Mouse (Mus musculus) frontal cortex, postnatal 14 days (tissue): ENCODE measurements at regions not wholly inside any gene's neighbourhood (a gene's known extent, or its start where the extent isn't known, plus 50 kb on each side); places are given as distances from the start of the nearest gene placed in this dataset.
"Not testable (repeated sequence)": the region's sequence is repeated elsewhere in the genome, so short reads cannot be mapped to it uniquely, and the experiment has no call there.

Experiments used
- DNase-seq, 2 experiments: peaks; one replicate each; pipeline ENCODE4 v3.0.0; 2022; ENCODE audit warnings: low spot score in 2 of 2

GRCm38 (mm10) chr2:114454901-114455300, 199.9 kb downstream of the Dph6 start:
- DNase-seq = no peak

GRCm38 (mm10) chr2:114450185-114450584, 204.6 kb downstream of the Dph6 start:
- no peak for DNase-seq

- DNase-seq = no peak
Observed at GRCm38 (mm10) chr2:114443801-114444200, 211.0 kb downstream of the Dph6 start.

- no peak for DNase-seq
Observed at GRCm38 (mm10) chr2:114440943-114441342, 213.8 kb downstream of the Dph6 start.

- no peak for DNase-seq
Observed at GRCm38 (mm10) chr2:114439668-114440067, 215.1 kb downstream of the Dph6 start.

- no peak for DNase-seq
Observed at GRCm38 (mm10) chr2:114438048-114438447, 216.7 kb downstream of the Dph6 start.

- peak; percentile 8 to 12 for DNase-seq
Observed at GRCm38 (mm10) chr2:114427426-114428157, 226.3 kb upstream of the Zfp770 start.

GRCm38 (mm10) chr2:114419346-114419745, 218.1 kb upstream of the Zfp770 start:
- no peak for DNase-seq

- no peak for DNase-seq
Observed at GRCm38 (mm10) chr2:114413013-114413412, 211.7 kb upstream of the Zfp770 start.

- DNase-seq = no peak
Observed at GRCm38 (mm10) chr2:114411940-114412715, 210.9 kb upstream of the Zfp770 start.

GRCm38 (mm10) chr2:114410717-114411116, 209.4 kb upstream of the Zfp770 start:
- DNase-seq = no peak

GRCm38 (mm10) chr2:114409542-114409941, 208.3 kb upstream of the Zfp770 start:
- DNase-seq = no peak

GRCm38 (mm10) chr2:114407408-114407807, 206.1 kb upstream of the Zfp770 start:
- no peak for DNase-seq

- no peak for DNase-seq
Observed at GRCm38 (mm10) chr2:114384566-114384965, 183.3 kb upstream of the Zfp770 start.

GRCm38 (mm10) chr2:114378844-114379533, 177.7 kb upstream of the Zfp770 start:
- no peak for DNase-seq

- DNase-seq = no peak
Observed at GRCm38 (mm10) chr2:114373476-114373875, 172.2 kb upstream of the Zfp770 start.

- not testable (repeated sequence) for DNase-seq
Observed at GRCm38 (mm10) chr2:114353876-114354275, 152.6 kb upstream of the Zfp770 start.

- DNase-seq = no peak
Observed at GRCm38 (mm10) chr2:114340578-114341293, 139.5 kb upstream of the Zfp770 start.

GRCm38 (mm10) chr2:114301746-114302145, 100.5 kb upstream of the Zfp770 start:
- no peak for DNase-seq

GRCm38 (mm10) chr2:114295110-114295509, 93.8 kb upstream of the Zfp770 start:
- no peak for DNase-seq

- no peak for DNase-seq
Observed at GRCm38 (mm10) chr2:114291387-114291786, 90.1 kb upstream of the Zfp770 start.

GRCm38 (mm10) chr2:114275536-114275935, 74.3 kb upstream of the Zfp770 start:
- no peak for DNase-seq
